Mouse (Mus musculus) stomach, postnatal 0 days (tissue): ENCODE measurements at regions not wholly inside any gene's neighbourhood (a gene's known extent, or its start where the extent isn't known, plus 50 kb on each side); places are given as distances from the start of the nearest gene placed in this dataset.

ENCODE experiments used
- CTCF ChIP-seq: IDR thresholded peaks from 2 replicates; pipeline ENCODE4 v1.5.1; 2016; ENCODE audit warnings: antibody characterized with exemption, low read depth, mild to moderate bottlenecking, moderate library complexity
- EP300 ChIP-seq: optimal IDR thresholded peaks from 2 replicates; pipeline ENCODE3; 2016; ENCODE audit warnings: antibody characterized with exemption

DNA sequence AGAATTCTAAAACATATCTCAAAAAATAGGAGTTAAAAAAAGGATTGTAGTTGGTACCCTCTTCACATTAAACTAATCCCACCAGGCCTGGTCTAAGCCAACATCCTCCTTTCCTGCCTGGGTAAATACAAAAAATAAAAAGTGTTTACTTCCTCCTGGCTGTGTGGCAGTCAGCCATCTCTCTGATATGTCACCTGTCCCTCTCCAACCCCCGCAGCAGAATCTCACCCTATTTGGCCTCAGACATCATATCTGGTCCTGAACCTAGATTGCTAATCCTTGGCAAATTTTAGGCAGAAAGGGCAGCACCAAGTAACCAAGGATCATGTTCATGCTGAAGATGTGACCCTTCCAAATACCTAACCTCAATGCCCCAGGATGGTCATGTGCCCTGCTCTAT is 59.2 kb upstream of the Cadm1 start:
- TF ChIP-seq CTCF: no peak
- TF ChIP-seq EP300: no peak
